Mouse (Mus musculus) CH12.LX (cell line): ENCODE measurements around the gene Gm36079. TPM values are rescaled to one million over a fixed set of nuclear protein-coding genes. Genes with fewer than 3 reads are reported as not detected.
"Not testable (repeated sequence)": the region's sequence is repeated elsewhere in the genome, so short reads cannot be mapped to it uniquely, and the experiment has no call there.

Experiments
- DNase-seq: peaks from one replicate; pipeline ENCODE4 v3.0.0-alpha.2; 2013; ENCODE audit errors: extremely low read depth
- H3K27ac ChIP-seq: 2 replicates; pipeline ENCODE4 v1.5.1; 2012; ENCODE audit warnings: low read depth, mild to moderate bottlenecking, control low read depth, moderate library complexity; ENCODE audit not compliant: insufficient read depth
- H3K27me3 ChIP-seq: replicated peaks from 2 replicates; pipeline ENCODE3; 2012; ENCODE audit warnings: inconsistent platforms
- H3K36me3 ChIP-seq, 2 experiments: replicated peaks in 1 of 2; 2 replicates each; pipeline versions ENCODE3 to v1.6.1; 2012; ENCODE audit warnings: inconsistent platforms in 1 of 2, low read length in 1 of 2, mild to moderate bottlenecking in 1 of 2, mixed read lengths in 1 of 2, moderate library complexity in 1 of 2; ENCODE audit not compliant: control insufficient read depth in 1 of 2, insufficient read depth in 1 of 2
- H3K4me1 ChIP-seq, 2 experiments: 2 replicates each; pipeline ENCODE4 v1.6.1; 2012; ENCODE audit warnings: inconsistent platforms in 1 of 2, moderate library complexity in 1 of 2; ENCODE audit not compliant: insufficient read depth in 2 of 2, control insufficient read depth in 1 of 2
- H3K4me2 ChIP-seq: 2 replicates; pipeline ENCODE4 v1.6.1; 2012; ENCODE audit warnings: low read depth, mild to moderate bottlenecking, control low read depth; ENCODE audit not compliant: poor library complexity, insufficient read depth, severe bottlenecking
- H3K4me3 ChIP-seq, 3 experiments: fragments of 150-350 bp in 1 of 3; sonication (generic) in 1 of 3; replicated peaks in 1 of 3; 2 replicates each; pipeline versions ENCODE3 to v1.5.1; 2011 to 2012; ENCODE audit warnings: low read depth in 2 of 3, low read length in 2 of 3, mild to moderate bottlenecking in 2 of 3, moderate library complexity in 2 of 3, control low read depth in 1 of 3, improper control_type of control experiment in 1 of 3, inconsistent platforms in 1 of 3, mixed read lengths in 1 of 3; ENCODE audit not compliant: poor library complexity in 1 of 3
- H3K79me2 ChIP-seq: replicated peaks from 2 replicates; pipeline ENCODE4 v1.6.1; 2012; ENCODE audit warnings: mild to moderate bottlenecking, moderate library complexity; ENCODE audit not compliant: control insufficient read depth, poor library complexity, insufficient read depth, severe bottlenecking; ENCODE audit errors: extremely low read depth
- H3K9ac ChIP-seq: 2 replicates; pipeline ENCODE4 v1.6.1; 2012; ENCODE audit warnings: low read depth, mild to moderate bottlenecking, control low read depth, moderate library complexity; ENCODE audit not compliant: insufficient read depth
- H3K9me3 ChIP-seq: replicated peaks from 2 replicates; pipeline ENCODE3; 2012; ENCODE audit warnings: low read length, inconsistent platforms, mixed read lengths
- dilution Hi-C: fragments of 300-500 bp; cut with MboI; formaldehyde crosslinking; loops from 2 replicates; pipeline ENCODE4 v1.14.3; 2020; ENCODE audit warnings: low sequenced_read_pairs; ENCODE audit not compliant: extremely low pct_unique_long_range_greater_than_20kb, extremely low pct_ligation_motif_present
- in situ Hi-C: fragments of 300-500 bp; cut with MboI; formaldehyde crosslinking; loops from 3 replicates; pipeline ENCODE4 v1.14.3; 2019; ENCODE audit warnings: low sequenced_read_pairs, low pct_ligation_motif_present, low pct_unique_long_range_greater_than_20kb, mixed read lengths
- polyA plus RNA-seq: library from polyadenylated mRNA; unstranded; fragments of >175 nt; gene quantifications from 2 replicates; pipeline ENCODE4 v1.2.1, GENCODE M21; 2012; ENCODE audit warnings: low read depth; ENCODE audit not compliant: insufficient read length
- total RNA-seq, 2 experiments: library from RNA; depleted of rRNA; stranded (reverse); fragments of 300-350 nt in 1 of 2; fragments of >200 nt in 1 of 2; gene quantifications; 2 replicates each; pipeline ENCODE4 v1.2.3; 2012 to 2014

Gene Gm36079
- total and polyA plus RNA-seq, 3 experiments, result not detected

GRCm38 (mm10) chr13:120035151-120035550 is 8.3 kb upstream of the Gm36079 start:
- H3K27me3 ChIP-seq, H3K36me3 ChIP-seq, H3K27ac ChIP-seq, H3K4me3 ChIP-seq, dilution Hi-C loops, DNase-seq, in situ Hi-C loops, H3K9ac ChIP-seq, H3K79me2 ChIP-seq, H3K4me1 ChIP-seq, H3K9me3 ChIP-seq, H3K4me2 ChIP-seq: not testable (repeated sequence)

GRCm38 (mm10) chr13:120034637-120035036 is 7.8 kb upstream of the Gm36079 start:
- H3K4me1 ChIP-seq, H3K27ac ChIP-seq, in situ Hi-C loops, H3K79me2 ChIP-seq, H3K9ac ChIP-seq, H3K9me3 ChIP-seq, DNase-seq, H3K4me3 ChIP-seq, dilution Hi-C loops, H3K27me3 ChIP-seq, H3K4me2 ChIP-seq, H3K36me3 ChIP-seq: not testable (repeated sequence)

- H3K9me3 ChIP-seq, dilution Hi-C loops, H3K27me3 ChIP-seq, in situ Hi-C loops, H3K27ac ChIP-seq, H3K79me2 ChIP-seq, H3K36me3 ChIP-seq, H3K4me3 ChIP-seq, H3K9ac ChIP-seq, H3K4me1 ChIP-seq, H3K4me2 ChIP-seq, DNase-seq: not testable (repeated sequence)
Observed at GRCm38 (mm10) chr13:120033516-120034190, 6.8 kb upstream of the Gm36079 start.

- H3K9ac ChIP-seq, in situ Hi-C loops: not testable (repeated sequence)
Observed at GRCm38 (mm10) chr13:120031676-120032075, 4.9 kb upstream of the Gm36079 start.

GRCm38 (mm10) chr13:120027368-120027767 is 557 bp upstream of the Gm36079 start:
- H3K79me2 ChIP-seq, dilution Hi-C loops, H3K4me1 ChIP-seq, in situ Hi-C loops, H3K4me3 ChIP-seq, H3K9me3 ChIP-seq, H3K36me3 ChIP-seq, H3K27me3 ChIP-seq, DNase-seq, H3K9ac ChIP-seq, H3K27ac ChIP-seq, H3K4me2 ChIP-seq: not testable (repeated sequence)

More at GRCm38 (mm10) chr13:120031676-120032075, 4.9 kb upstream of the Gm36079 start:
- H3K9me3 ChIP-seq, H3K27ac ChIP-seq, H3K4me1 ChIP-seq, DNase-seq, H3K79me2 ChIP-seq, H3K36me3 ChIP-seq, H3K4me3 ChIP-seq, H3K4me2 ChIP-seq, H3K27me3 ChIP-seq, dilution Hi-C loops: not testable (repeated sequence)

- in situ Hi-C loops, H3K4me2 ChIP-seq, H3K9ac ChIP-seq, H3K27ac ChIP-seq, H3K9me3 ChIP-seq, DNase-seq, H3K4me1 ChIP-seq, H3K27me3 ChIP-seq, H3K79me2 ChIP-seq, dilution Hi-C loops, H3K4me3 ChIP-seq, H3K36me3 ChIP-seq: not testable (repeated sequence)
Observed at GRCm38 (mm10) chr13:120026373-120026772, 438 bp downstream of the Gm36079 start.
